Mouse (Mus musculus) fibroblast of lung, adult 2 months (primary cell): ENCODE results near the gene Arhgef19.
A peak's percentile ranks its signal among the peaks of the same experiment; 100 is the strongest.

Experiments used
- DNase-seq: peaks from one replicate; pipeline ENCODE4 v3.0.0-alpha.2; 2011; ENCODE audit warnings: low read depth

The Arhgef19 gene

DNA sequence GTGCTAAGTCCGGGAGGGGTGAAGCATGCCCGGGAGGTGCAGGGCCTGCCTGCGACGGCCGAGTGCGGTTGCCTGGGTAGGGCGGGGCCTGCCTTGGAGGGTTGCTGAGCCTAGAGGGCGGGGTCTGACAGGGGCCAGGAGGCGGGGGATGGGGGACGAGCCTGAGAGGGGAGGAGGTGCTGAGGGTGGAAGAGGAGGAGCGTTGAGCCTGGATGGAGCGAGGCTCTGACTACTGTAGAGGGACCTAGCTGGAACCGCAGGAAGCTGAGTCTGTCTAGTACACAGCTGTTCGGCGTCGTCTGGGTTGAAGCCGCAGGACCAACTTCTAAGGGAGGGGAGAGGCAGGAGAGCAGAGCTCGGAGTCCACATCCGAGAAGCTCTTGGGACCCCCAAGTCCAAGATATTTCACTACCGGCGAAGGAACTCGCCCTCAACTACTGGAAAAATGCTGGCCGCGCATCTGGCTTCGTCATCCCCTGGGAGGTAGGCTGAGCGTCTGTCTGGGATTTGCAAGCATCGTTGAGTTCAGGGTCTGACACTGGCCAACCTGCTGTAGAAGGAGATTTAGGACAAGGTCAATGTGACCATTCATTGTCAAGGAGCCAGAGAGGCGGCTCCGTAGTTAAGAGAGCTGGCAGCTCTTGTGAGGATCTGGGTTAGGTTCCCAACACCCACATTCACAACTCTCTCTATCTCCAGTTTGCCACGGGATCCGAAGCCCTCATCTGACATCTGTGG, at the start of gene Arhgef19:
TSS of gene Arhgef19 (plus strand) at position 112 of the 738 bp plus-strand sequence.
- peak; percentile 91 for DNase-seq

- DNase-seq = no peak
Measured at GRCm38 (mm10) chr4:141191294-141191693, 48.0 kb upstream of the Arhgef19 start.

DNA sequence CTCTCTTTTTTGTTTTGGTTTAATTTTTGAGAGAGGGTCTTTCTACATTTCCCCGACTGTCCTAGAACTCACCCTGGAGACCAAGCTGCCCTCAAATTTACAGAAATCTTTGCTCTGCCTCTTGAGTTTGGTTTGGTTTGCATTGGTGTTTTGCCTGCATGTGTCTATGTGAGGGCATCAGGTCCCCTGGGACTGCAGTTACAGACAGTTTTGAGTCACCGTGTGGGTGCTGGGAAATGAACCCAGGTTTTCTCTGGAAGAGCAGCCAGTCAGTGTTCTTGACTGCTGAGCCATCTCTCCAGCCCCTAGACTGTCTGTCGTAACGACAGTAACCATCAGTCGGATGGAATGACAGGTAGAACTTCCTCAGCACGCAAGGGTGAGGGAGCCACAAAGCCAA, 44.7 kb upstream of the Arhgef19 start:
- no peak for DNase-seq

- DNase-seq = no peak
Measured at GRCm38 (mm10) chr4:141196981-141197685, 42.2 kb upstream of the Arhgef19 start.

DNA sequence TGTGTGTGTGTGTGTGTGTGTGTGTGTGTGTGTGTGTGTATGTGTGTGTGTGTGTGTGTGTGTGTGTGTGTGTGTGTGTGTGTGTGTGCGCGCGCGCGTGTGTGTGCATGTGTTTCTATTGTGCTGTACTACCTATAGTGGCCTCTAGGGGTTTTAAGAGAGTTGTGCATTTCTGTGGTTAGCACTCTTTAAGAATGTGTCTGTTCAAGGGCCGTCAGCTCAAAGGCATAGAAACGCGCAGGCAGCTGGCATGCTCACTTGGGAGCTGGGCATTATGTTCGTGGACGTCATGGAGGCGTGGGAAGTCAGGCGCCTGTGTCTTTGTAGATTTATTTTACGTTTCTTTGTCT, 41.6 kb upstream of the Arhgef19 start:
- no peak for DNase-seq

- no peak for DNase-seq
Measured at GRCm38 (mm10) chr4:141200906-141201305, 38.4 kb upstream of the Arhgef19 start.

GRCm38 (mm10) chr4:141202192-141202591, 37.1 kb upstream of the Arhgef19 start:
- DNase-seq = no peak

DNA sequence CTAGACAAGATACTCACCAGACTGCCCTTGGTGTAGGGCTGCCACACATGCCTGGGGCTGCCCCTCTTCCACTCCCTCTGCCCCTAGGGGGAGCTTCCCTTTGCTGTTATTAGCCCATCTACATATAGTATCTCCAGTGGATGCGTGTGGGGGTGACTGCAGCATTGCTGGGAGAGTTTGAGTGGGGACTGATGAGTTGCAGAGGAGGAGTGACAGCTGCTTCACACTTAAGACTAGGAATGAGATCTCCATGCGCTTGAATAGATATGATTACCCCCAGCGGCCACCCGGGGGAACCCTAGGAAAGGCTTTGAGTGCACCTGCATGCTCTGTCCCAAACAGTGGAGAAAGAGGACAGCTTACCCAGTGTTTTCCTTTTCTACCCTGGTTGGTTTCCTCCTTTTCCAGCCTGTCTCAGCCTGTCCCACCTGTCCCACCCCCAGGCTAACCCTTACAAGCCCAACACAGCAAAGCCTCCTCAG, 34.7 kb upstream of the Arhgef19 start:
- no peak for DNase-seq

DNA sequence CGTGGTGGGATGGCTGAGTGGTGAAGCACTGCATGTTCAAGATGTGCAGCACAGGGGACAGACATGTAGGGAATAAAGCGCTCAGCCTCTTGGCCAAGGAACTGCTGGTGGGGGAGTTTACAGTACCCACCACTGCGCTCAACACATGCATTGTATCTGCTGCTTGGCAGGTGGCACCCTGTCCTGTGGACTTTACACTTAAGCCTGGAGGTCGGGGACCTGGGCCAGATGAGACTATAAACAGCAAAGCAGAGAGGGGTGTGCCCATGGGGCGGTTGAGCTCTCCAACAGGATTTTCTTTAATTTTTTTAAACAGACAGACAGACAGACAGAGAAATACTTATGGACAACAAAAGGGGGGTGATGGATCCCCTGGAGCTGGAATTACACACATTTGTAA, 32.2 kb upstream of the Arhgef19 start:
- no peak for DNase-seq

GRCm38 (mm10) chr4:141210524-141211219, 28.6 kb upstream of the Arhgef19 start:
- DNase-seq = no peak

- no peak for DNase-seq
Measured at GRCm38 (mm10) chr4:141211646-141212045, 27.7 kb upstream of the Arhgef19 start.

GRCm38 (mm10) chr4:141212892-141213291, 26.4 kb upstream of the Arhgef19 start:
- no peak for DNase-seq

DNA sequence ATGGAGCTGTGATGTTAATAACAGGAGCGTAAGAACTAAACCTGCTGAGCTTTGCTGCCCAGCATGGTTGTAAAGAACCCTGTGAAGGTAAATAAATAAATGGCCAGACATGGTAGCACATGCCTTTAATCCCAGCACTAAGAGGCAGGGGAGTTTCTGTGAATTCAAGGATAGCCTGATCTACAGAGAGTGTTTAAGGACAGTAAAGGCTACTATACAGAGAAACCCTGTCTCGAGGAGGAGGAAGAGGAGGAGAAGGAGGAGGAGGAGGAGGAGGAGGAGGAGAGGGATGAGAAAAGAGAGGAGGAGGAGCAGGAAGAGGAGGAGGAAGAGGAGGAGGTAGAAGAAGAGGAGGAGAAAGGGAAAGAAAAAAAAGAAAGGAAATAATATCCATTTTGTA, 26.0 kb upstream of the Arhgef19 start:
- DNase-seq = no peak

GRCm38 (mm10) chr4:141213770-141214336, 25.4 kb upstream of the Arhgef19 start, which contains the start of gene Rsg1:
Gene Rsg1 (plus strand): TSS chr4:141213956.
- peak; percentile 84 for DNase-seq

GRCm38 (mm10) chr4:141214337-141214851, 24.9 kb upstream of the Arhgef19 start:
- no peak for DNase-seq

DNA sequence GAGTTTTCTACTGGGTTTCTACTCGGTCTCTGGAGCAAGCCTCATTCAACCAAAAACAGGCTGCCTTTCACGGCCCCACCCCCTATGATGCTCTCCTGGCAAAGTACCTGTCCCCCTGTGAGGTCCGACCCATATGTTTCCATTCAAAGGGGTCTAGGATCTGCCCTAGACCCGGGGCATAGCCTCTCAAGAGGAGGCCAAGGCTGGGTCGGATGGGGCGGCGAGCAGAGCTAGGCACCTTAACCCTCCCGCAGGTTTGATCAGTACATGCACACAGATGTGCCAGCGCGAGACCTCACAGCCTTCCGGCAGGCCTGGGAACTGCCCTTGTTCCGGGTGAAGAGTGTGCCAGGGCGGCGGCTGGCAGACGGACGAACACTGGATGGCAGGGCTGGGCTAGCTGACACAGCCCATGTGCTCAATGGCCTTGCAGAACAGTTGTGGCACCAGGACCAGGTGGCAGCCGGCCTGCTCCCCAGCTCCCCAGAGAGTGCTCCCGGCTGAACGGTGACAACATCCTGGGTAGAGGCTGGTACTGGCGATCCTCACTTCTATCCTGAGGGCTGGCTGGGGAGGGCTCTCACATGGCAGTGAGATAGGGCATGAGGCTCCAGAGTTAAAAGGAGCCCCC, 19.6 kb upstream of the Arhgef19 start:
- DNase-seq = no peak

GRCm38 (mm10) chr4:141221848-141222247, 17.5 kb upstream of the Arhgef19 start:
- no peak for DNase-seq

DNA sequence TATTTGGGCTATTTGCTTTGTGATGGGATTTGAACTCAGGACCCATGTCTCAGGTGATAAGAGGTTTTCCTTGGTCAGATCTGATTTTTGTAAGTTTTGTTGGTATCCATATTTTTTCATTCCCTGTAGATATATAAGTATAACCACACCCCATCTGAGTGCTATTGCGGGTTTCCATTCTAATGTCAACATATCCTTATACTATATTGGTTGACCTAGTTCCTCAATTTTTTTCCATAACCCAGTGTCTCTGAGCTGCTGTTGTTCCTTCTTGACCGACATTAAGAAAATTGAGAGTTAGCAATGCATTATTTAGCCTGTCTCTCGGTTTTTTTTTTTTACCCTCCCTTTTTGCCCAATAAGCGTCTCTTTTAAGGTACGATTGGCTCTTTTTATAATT, 16.5 kb upstream of the Arhgef19 start:
- DNase-seq = no peak

DNA sequence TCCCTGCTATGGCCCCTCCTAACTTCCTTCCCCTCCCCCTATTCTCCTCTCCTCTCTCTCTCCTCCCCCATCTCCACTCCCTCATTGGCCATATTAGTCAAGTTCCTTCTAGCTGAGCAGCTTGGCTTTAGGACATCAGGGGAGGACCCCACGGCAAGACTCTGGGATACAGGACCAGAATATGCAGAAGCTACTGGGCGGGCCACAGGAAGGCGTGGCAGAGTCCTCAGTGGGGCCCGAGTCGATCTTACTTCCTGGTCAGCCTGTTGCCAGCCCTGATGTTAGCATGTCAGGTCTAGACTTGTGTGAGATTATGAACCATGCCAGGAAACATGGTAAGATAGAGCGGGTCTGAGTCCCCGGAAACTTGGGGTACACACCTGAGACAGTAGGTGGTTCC, 10.6 kb upstream of the Arhgef19 start:
- no peak for DNase-seq

GRCm38 (mm10) chr4:141233196-141233595, 6.1 kb upstream of the Arhgef19 start:
- DNase-seq = no peak

DNA sequence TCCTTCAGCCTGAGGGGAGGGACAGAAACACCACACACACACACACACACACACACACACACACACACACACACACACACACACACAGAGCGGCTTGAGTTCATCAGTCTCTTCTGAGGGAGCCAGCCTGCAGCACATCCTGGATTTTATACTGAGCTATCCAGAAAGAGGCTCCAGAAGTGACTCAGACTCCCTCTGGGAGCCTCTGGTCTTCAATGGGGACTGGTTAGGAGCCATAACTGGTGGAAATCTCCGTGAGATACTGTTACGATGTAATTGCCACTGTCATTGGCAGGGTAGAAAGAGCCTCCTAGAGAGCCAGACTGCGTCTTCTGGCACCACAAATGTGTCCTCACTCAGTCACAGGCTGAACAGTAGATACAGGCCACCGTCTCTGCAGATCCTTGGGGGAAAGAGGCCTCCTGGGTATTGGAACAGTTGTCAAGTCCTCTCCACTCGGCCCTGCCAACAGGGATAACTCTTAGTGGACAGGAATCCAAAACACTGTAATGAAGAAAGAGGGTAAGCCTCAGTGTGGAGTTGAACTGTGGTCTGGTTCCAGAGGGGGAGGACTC, 3.7 kb upstream of the Arhgef19 start:
- no peak for DNase-seq
